Mouse (Mus musculus): ENCODE data around the gene Mns1.

- TF ChIP-seq CTCF (IDR thresholded peaks at IDR 0.05; ENCODE audit: insufficient read depth, low read length): no peak
- no peak for TF ChIP-seq POLR2A (IDR thresholded peaks at IDR 0.05; ENCODE audit: borderline replicate concordance, extremely low read depth, low read depth, low read length)
Measured at GRCm38 (mm10) chr9:72441927-72442715, 4.3 kb downstream of the Mns1 start.

All from lung, adult 2 months (tissue).